Mouse (Mus musculus): ENCODE measurements around the gene Antxr1. TPM values are rescaled to one million over a fixed set of nuclear protein-coding genes. Genes with fewer than 3 reads are reported as not detected.

Gene Antxr1
- polyA plus RNA-seq, 1 experiment from 2014 or later: 5.2 TPM

GRCm38 (mm10) chr6:87350829-87351228, 15.2 kb upstream of the Antxr1 start, which contains the start of gene Gkn1:
Gene Gkn1 (minus strand): TSS chr6:87350942.
- Histone ChIP-seq H3K27me3 (ENCODE audit: insufficient read depth, low read length) (no peaks in the 10 kb centered on the region), H3K27ac (no peak within 1 kb of the TSS), H3K36me3 (ENCODE audit: insufficient read depth, low read length) (no peaks in the 10 kb centered on the region), H3K9me3 (replicated peaks; ENCODE audit: low read length) (no peaks in the 10 kb centered on the region), H3K4me3 (replicated peaks; ENCODE audit: low read depth, low read length) (no peak within 1 kb of the TSS), H3K4me2 (ENCODE audit: low read length) (no peak within 1 kb of the TSS), H3K9ac (ENCODE audit: low read depth, low read length) (no peak within 1 kb of the TSS), H3K4me1 (replicated peaks; ENCODE audit: insufficient read depth, low read length) (no peaks in the 10 kb centered on the region)
- WGBS: 93% methylated on average over 8 of the region's 8 CpGs
- ATAC-seq (replicated peaks; ENCODE audit: low FRiP score, low read depth) (no peak), DNase-seq (ENCODE audit: low spot score) (no peak)
- no peak for TF ChIP-seq CTCF (IDR thresholded peaks at IDR 0.05; ENCODE audit: low read depth)

GRCm38 (mm10) chr6:87335935-87336295, 294 bp upstream of the Antxr1 start:
- no peak for TF ChIP-seq CTCF (IDR thresholded peaks at IDR 0.05; ENCODE audit: low read depth)
- H3K27ac ChIP-seq: no peak overlapping the region

GRCm38 (mm10) chr6:87334361-87335090, 1.1 kb downstream of the Antxr1 start:
- Histone ChIP-seq H3K4me2 (ENCODE audit: low read length) (peak overlapping the region; percentile 83), H3K4me3 (replicated peaks; ENCODE audit: low read depth, low read length) (peak overlapping the region; percentile 66), H3K9ac (ENCODE audit: low read depth, low read length) (peak overlapping the region; percentile 80), H3K4me1 (replicated peaks; ENCODE audit: insufficient read depth, low read length) (no peaks in the 10 kb centered on the region), H3K27me3 (ENCODE audit: insufficient read depth, low read length) (no peaks in the 10 kb centered on the region), H3K36me3 (ENCODE audit: insufficient read depth, low read length) (no peaks in the 10 kb centered on the region), H3K9me3 (replicated peaks; ENCODE audit: low read length) (no peaks in the 10 kb centered on the region), H3K27ac (peak overlapping the region; percentile 82; the same call in 1 of the 2 replicates)
- no peak for TF ChIP-seq CTCF (IDR thresholded peaks at IDR 0.05; ENCODE audit: low read depth)
- DNase-seq (ENCODE audit: low spot score): peak; percentile 76
- WGBS: 10% methylated on average over 11 of the region's 11 CpGs
- ATAC-seq (replicated peaks; ENCODE audit: low FRiP score, low read depth): no peak

More at GRCm38 (mm10) chr6:87335935-87336295, 294 bp upstream of the Antxr1 start:
- ATAC-seq (replicated peaks; ENCODE audit: low FRiP score, low read depth) (no peak), DNase-seq (ENCODE audit: low spot score) (no peak)
- Histone ChIP-seq H3K9me3 (replicated peaks; ENCODE audit: low read length) (no peaks in the 10 kb centered on the region), H3K4me1 (replicated peaks; ENCODE audit: insufficient read depth, low read length) (no peaks in the 10 kb centered on the region), H3K4me2 (ENCODE audit: low read length) (peak overlapping the region; percentile 83; the same call in 1 of the 2 replicates), H3K9ac (ENCODE audit: low read depth, low read length) (no peak overlapping the region), H3K4me3 (replicated peaks; ENCODE audit: low read depth, low read length) (no peak overlapping the region; the same call in 1 of the 2 replicates), H3K36me3 (ENCODE audit: insufficient read depth, low read length) (no peaks in the 10 kb centered on the region), H3K27me3 (ENCODE audit: insufficient read depth, low read length) (no peaks in the 10 kb centered on the region)
- WGBS: 33% methylated on average over 6 of the region's 6 CpGs

- no peak for ATAC-seq (replicated peaks; ENCODE audit: low FRiP score, low read depth)
- no peak overlapping the region for H3K4me2 ChIP-seq (ENCODE audit: low read length)
These were observed 3.2 kb downstream of the Antxr1 start for GRCm38 (mm10) chr6:87332380-87332779.

GRCm38 (mm10) chr6:87328265-87329173, 7.1 kb downstream of the Antxr1 start:
- H3K4me2 ChIP-seq (ENCODE audit: low read length): no peak overlapping the region
- H3K4me1 ChIP-seq (replicated peaks; ENCODE audit: insufficient read depth, low read length): no peaks in the 10 kb centered on the region
- ATAC-seq (replicated peaks; ENCODE audit: low FRiP score, low read depth): peak; percentile 92
- DNase-seq (ENCODE audit: low spot score): peak; percentile 40
- H3K36me3 ChIP-seq (ENCODE audit: insufficient read depth, low read length): no peaks in the 10 kb centered on the region
- H3K9ac ChIP-seq (ENCODE audit: low read depth, low read length): no peak overlapping the region
- H3K9me3 ChIP-seq (replicated peaks; ENCODE audit: low read length): no peaks in the 10 kb centered on the region
- TF ChIP-seq CTCF (IDR thresholded peaks at IDR 0.05; ENCODE audit: low read depth): no peak; the same call in 1 of the 2 replicates
- H3K4me3 ChIP-seq (replicated peaks; ENCODE audit: low read depth, low read length): no peak overlapping the region
- H3K27ac ChIP-seq: no peak overlapping the region
- 65% methylated on average over 22 of the region's 22 CpGs for WGBS
- H3K27me3 ChIP-seq (ENCODE audit: insufficient read depth, low read length): no peaks in the 10 kb centered on the region

More at GRCm38 (mm10) chr6:87332380-87332779, 3.2 kb downstream of the Antxr1 start:
- no peaks in the 10 kb centered on the region for H3K9me3 ChIP-seq (replicated peaks; ENCODE audit: low read length)
- no peak overlapping the region for H3K4me3 ChIP-seq (replicated peaks; ENCODE audit: low read depth, low read length)
- no peak for DNase-seq (ENCODE audit: low spot score)
- no peak for TF ChIP-seq CTCF (IDR thresholded peaks at IDR 0.05; ENCODE audit: low read depth)
- no peaks in the 10 kb centered on the region for H3K4me1 ChIP-seq (replicated peaks; ENCODE audit: insufficient read depth, low read length)
- no peaks in the 10 kb centered on the region for H3K36me3 ChIP-seq (ENCODE audit: insufficient read depth, low read length)
- H3K27ac ChIP-seq: no peak overlapping the region
- no peaks in the 10 kb centered on the region for H3K27me3 ChIP-seq (ENCODE audit: insufficient read depth, low read length)
- no peak overlapping the region for H3K9ac ChIP-seq (ENCODE audit: low read depth, low read length)
- 61% methylated on average over 2 of the region's 2 CpGs for WGBS

DNA sequence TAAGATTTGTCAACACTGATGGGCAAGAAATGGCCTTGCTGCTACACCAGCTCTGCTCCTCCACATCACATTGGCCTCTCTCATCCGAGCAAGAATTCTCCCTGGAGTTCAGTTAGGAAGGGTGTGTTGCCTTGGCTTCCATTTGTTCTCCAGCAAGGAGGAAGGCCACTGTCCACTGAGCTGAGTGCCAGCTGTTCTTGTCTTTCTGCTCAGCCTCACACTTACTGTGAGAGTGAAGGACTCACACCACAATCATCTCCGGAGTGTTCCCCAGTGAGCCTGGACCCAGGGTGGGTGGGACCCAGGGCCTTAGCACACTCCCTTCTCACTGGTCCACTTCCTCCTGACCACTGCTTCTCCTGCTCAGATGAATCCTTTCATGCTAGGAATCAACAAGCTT, 8.7 kb downstream of the Antxr1 start:
- no peaks in the 10 kb centered on the region for H3K4me1 ChIP-seq (replicated peaks; ENCODE audit: insufficient read depth, low read length)
- H3K9ac ChIP-seq (ENCODE audit: low read depth, low read length): no peak overlapping the region
- TF ChIP-seq CTCF (IDR thresholded peaks at IDR 0.05; ENCODE audit: low read depth): no peak
- DNase-seq (ENCODE audit: low spot score) (no peak), ATAC-seq (replicated peaks; ENCODE audit: low FRiP score, low read depth) (no peak)
- no peak overlapping the region for H3K4me2 ChIP-seq (ENCODE audit: low read length)
- H3K36me3 ChIP-seq (ENCODE audit: insufficient read depth, low read length): no peaks in the 10 kb centered on the region
- WGBS: 89% methylated on average over 2 of the region's 2 CpGs
- H3K27me3 ChIP-seq (ENCODE audit: insufficient read depth, low read length): no peaks in the 10 kb centered on the region
- no peaks in the 10 kb centered on the region for H3K9me3 ChIP-seq (replicated peaks; ENCODE audit: low read length)
- H3K4me3 ChIP-seq (replicated peaks; ENCODE audit: low read depth, low read length): no peak overlapping the region
- H3K27ac ChIP-seq: no peak overlapping the region

Measured in kidney, postnatal 0 days (tissue).